Mouse (Mus musculus): Measurements from ENCODE around the gene Macrod2.

Gene Macrod2

DNA sequence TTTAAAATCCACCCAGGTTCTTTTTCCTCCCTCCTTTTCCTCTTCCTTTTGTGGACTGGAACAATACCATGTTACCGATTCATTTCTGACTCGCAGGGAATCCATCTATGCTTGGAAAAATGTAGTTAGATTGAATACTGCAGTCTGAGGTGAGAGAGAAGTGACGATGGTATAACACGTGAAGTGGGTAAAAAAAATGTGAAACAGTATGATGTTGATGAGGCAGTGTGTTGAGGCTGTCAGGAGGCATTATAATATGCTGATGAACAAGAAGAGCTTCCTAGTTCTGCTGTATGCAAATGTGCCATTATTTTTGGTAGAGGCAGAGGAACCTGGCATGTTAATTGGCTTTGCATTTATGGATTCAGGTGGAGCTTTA, 662.3 kb downstream of the Macrod2 start:
- no peak for DNase-seq (ENCODE audit: low read depth, low spot score)

DNA sequence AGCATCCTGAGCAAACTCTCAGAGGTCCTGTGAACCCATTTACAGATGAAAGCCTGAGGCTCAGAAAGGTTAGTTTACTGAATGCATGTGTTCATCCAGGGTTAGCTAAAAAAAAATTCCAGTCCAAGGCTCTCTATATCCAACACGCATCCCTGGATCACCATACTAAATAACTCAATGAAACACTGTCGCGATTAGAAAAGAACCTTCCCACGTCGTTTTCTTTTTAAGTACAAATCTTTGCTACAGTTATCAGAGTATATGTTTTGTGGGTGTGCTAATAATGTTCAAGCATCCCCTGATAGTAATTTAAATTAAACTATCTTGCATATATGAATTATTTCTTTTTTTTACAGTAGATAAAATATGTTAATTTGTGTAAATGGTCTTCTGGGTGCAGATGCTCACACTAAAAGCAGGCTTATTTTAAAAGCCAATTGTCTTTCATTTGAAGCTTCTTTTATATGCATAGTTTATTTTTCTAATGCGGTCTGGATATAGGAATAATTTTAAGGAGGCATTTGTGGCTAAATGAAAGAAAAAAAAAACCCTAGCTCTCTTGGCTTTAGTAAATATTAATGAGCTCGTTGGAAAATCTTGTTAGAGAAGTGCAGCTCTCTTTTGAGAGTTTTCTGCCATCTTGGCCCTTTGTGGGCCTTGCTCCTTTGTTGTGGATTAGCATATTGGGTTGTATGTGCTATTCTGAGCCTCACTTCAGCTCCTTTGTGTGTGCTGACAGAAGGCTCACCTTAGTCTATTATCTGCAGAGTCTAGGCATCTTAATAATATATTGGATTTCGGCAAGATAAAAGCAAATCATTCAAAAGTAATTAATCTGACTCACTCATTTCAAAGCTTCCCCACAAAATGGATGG, 679.1 kb downstream of the Macrod2 start:
- DNase-seq (ENCODE audit: low read depth, low spot score), result no peak

DNA sequence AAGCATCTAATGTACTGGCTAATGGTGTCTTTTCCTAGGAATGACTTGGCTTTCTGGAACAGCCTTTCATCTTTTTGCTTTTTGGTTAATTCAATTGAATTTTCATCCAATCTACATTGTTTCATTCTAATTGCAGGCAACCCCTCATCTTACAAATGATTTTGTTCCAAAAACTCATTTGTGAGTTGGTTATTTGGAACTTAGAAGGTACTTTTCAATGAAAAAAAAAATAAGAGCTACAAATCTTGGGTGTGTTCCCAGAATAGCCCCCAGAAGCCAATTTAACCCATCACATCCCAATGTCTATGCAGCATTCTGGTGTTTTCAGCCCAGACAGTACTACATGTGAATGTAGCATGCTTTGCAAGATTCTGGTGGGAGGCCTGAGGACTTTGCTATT, 683.1 kb downstream of the Macrod2 start:
- no peak for DNase-seq (ENCODE audit: low read depth, low spot score)

DNA sequence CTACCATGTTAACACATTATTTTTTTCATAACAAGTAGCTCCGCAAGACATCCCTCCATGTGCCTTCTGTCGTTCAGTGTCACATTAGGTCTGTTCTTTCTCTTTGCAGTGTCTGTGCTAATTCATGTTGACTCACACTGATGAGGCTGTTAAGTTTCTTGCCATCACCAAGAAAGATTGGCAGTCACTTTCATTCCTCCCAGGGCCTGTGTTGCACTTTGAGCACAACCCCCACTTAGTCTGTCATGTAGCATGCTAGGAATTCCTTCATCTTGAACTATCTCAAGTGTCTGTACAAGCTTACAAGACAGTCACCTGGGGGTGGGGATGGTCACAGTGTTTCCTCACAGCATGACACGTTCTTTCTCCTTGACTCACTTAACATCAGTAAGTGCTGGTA, 696.2 kb downstream of the Macrod2 start:
- DNase-seq (ENCODE audit: low read depth, low spot score), result no peak

DNA sequence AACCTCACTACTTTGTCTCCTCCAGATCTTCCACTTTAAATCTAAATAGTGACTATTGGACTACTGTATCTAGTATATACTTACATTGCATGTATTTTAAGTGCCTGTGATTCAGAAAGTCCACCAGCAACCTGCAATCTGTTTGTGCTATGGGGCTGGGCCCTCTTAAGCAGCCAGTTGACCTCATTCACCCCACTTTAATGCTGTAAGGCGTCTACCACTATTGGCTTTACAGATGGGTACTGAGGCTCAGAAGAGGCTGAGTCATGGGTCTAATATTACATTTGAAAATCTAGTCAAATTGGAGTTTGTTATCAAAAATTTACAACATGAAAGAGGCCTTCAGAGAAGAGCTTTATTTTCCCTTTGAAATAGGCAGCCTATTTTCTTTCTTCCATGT, 722.5 kb downstream of the Macrod2 start:
- no peak for DNase-seq (ENCODE audit: low read depth, low spot score)

DNA sequence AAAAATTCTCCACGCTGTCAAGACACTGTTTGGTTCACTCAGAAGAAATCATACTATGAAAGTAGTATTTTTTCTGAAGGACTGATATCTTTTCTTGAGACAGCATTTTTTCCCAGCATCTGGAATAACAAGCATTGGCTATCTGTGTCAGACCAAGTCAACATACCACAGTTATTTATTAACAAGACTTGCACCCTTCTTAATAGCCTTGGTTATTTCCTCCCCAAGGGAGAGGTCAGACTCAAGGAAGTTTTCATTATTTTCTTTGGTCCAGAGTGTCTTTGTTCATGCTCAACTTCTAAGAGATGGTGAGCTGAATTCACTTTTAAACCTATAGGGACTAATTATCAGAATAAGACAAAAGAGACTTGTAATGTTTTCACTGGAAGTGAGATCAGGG, 728.8 kb downstream of the Macrod2 start:
- no peak for DNase-seq (ENCODE audit: low read depth, low spot score)

GRCm38 (mm10) chr2:141125638-141126037, 730.5 kb downstream of the Macrod2 start:
- no peak for DNase-seq (ENCODE audit: low read depth, low spot score)

DNA sequence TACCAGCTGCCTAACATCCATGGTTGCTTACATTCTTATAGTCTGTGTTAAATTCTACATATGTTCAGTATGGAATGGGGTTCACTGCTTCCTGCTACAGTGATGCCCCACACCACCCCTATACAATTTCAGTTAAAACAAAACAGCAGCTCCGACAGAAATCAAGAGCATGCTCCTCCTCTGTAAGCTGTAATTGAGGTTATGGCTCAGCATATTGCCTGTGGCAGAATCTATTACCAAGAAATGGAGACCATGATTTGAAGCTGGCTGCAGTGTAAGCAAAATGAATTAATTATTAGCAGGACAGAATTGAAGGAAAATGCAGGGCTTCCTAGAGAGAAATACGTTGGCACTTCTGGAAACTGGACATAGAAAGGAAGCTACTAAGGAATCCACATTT, 747.2 kb downstream of the Macrod2 start:
- DNase-seq (ENCODE audit: low read depth, low spot score), result no peak

DNA sequence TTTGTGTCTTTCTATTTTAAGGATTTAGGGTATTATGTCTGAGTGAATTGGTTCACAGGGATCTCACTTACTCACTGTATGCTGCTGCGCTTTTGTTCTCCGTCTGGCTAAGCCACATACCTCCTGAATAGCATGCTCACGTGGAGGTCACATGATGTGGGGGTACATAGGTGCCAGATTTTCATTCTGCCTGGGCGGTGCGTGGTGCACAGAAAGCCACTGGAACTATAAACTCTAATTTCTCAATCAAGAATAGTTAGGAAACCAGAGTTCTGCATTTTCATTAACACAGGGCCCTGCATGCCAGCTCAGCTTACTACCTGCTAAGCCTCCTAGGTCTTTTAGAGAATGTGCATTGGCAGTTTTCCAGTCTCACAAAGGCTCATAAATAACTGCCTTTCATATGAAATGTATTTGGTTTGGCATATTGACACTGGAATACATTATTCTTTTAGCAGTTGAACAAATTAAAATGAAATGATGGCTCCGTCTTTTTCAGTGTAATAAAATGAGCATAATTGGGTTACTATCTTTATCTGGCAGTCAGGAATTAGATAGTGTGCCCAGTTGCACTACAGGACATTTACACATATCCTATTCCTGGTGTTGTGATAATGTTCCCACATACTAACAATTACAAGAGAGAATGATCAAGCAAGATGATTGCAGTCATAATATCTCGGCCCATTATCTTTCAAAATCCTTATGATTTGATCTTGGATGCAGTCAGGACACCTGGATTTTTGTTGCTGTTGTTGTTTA, 757.1 kb downstream of the Macrod2 start:
- no peak for DNase-seq (ENCODE audit: low read depth, low spot score)

- DNase-seq (ENCODE audit: low read depth, low spot score), result no peak
These were observed 760.9 kb downstream of the Macrod2 start for GRCm38 (mm10) chr2:141155972-141156371.

- DNase-seq (ENCODE audit: low read depth, low spot score), result no peak
These were observed 762.0 kb downstream of the Macrod2 start for GRCm38 (mm10) chr2:141156979-141157593.

- DNase-seq (ENCODE audit: low read depth, low spot score), result no peak
These were observed 763.1 kb downstream of the Macrod2 start for GRCm38 (mm10) chr2:141158161-141158560.

DNA sequence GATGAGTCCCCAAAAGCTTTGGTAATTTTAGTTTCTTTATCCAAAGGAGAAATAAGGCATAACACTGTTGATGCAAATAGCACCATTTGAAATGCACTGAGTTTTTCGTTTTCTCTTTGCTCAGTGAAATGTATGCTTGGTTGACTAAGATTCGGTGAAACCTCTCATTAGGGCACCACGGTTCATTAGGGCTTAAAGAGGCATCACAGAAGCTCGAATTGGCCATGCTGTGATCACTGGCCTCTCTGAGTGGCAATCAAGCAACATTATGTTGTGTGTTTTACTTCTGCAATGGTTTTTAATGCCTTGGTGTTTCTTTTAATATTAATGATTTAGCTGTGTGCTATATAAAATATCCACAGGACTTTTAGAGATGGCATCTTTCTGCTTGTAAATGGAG, 768.8 kb downstream of the Macrod2 start:
- no peak for DNase-seq (ENCODE audit: low read depth, low spot score)

- DNase-seq (ENCODE audit: low read depth, low spot score), result no peak
These were observed 774.5 kb downstream of the Macrod2 start for GRCm38 (mm10) chr2:141169586-141169985.

- no peak for DNase-seq (ENCODE audit: low read depth, low spot score)
These were observed 778.1 kb downstream of the Macrod2 start for GRCm38 (mm10) chr2:141173167-141173566.

GRCm38 (mm10) chr2:141173607-141174006, 778.5 kb downstream of the Macrod2 start:
- DNase-seq (ENCODE audit: low read depth, low spot score), result no peak

- DNase-seq (ENCODE audit: low read depth, low spot score), result no peak
These were observed 785.5 kb downstream of the Macrod2 start for GRCm38 (mm10) chr2:141180656-141181055.

GRCm38 (mm10) chr2:141182034-141182759, 787.1 kb downstream of the Macrod2 start:
- no peak for DNase-seq (ENCODE audit: low read depth, low spot score)

DNA sequence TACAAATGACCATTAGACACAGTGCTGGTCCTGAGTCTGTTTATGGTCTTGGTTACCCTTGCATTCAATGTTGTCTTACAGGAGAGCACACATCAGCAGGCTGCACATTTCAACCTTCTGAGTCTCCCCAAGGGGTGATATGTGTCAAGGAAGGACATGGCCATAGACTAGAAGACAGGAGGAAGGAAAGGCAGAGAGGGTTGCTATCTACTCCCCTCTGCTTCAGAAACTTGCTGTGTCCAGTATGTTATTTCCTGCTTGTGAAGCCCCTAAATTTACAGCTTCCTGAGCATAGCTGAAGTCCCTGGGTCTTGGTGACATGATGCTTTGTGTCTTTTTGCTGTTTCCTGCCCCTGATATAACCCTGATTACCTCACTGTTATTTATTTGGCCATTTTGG, 799.4 kb downstream of the Macrod2 start:
- DNase-seq (ENCODE audit: low read depth, low spot score), result no peak

DNA sequence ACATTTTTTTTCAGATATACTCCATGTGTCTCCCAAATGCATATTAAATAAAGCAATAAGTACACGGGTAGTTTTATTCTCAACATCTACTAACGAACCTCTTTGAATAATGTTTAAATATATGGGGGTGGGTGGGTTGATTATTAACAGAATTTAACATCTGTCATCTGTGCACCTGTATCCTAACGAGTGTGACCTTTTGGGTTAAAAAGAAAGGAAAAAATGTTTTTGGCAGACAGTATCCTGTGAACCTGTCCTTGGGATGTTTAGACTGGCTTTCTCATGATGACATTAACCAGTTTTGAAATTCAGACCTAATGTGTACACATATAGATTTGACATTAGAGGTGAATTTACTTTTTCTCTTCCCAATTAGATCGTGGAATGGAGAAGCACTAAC, 805.4 kb downstream of the Macrod2 start:
- no peak for DNase-seq (ENCODE audit: low read depth, low spot score)

- no peak for DNase-seq (ENCODE audit: low read depth, low spot score)
These were observed 806.4 kb downstream of the Macrod2 start for GRCm38 (mm10) chr2:141201303-141202014.

All from telencephalon, adult 2 months (tissue).